Mouse (Mus musculus) erythroblast, adult 5-6 weeks (primary cell): ENCODE results near the gene Vps54. TPM values are rescaled to one million over a fixed set of nuclear protein-coding genes. Genes with fewer than 3 reads are reported as not detected.

Source experiments
- ATAC-seq: replicated peaks from 2 replicates; pipeline ENCODE4 v1.8.0; 2016; ENCODE audit warnings: moderate number of reproducible peaks, mild to moderate bottlenecking, moderate TSS enrichment, inconsistent platforms; ENCODE audit not compliant: poor library complexity, low FRiP score, severe bottlenecking
- total RNA-seq, 2 experiments: library from RNA; stranded (forward) in 1 of 2; stranded (reverse) in 1 of 2; fragments of 150-400 nt in 1 of 2; fragments of 200-764, 138-1000 nt in 1 of 2; gene quantifications; 2 replicates each; pipeline versions ENCODE4 v1.2.3 to v1.2.4; 2015 to 2017; ENCODE audit warnings: low replicate concordance in 2 of 2

The Vps54 gene
- total RNA-seq, 2 experiments from 2014 or later: 19.5 to 22.7 TPM

GRCm38 (mm10) chr11:21326770-21327169 lies 87.7 kb downstream of the Vps54 start:
- 0 out of 2 replicates have a peak, but pooled peaks have one; percentile 53 for ATAC-seq

- ATAC-seq: no peak
Observed at GRCm38 (mm10) chr11:21327486-21327885, 88.4 kb downstream of the Vps54 start.

DNA sequence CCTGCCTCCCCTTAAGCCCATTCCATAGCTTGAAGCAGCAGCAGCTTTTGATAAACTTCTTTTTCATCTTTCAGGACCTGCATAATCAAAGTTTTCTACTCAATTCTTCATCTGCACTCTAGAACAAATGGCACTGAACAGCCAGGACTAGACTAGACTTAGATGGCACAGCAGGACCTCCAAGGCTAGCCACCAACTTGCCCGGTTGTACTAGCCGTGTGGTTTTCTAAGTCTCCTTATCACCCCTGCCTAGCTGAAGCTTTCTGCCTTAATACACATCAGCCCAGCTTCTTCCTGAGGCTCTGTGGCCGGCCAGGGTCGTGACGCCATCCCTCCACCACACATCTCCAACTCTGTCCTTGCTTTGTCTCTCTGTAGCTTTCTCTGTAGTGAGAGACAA lies 89.1 kb downstream of the Vps54 start:
- ATAC-seq: no peak

DNA sequence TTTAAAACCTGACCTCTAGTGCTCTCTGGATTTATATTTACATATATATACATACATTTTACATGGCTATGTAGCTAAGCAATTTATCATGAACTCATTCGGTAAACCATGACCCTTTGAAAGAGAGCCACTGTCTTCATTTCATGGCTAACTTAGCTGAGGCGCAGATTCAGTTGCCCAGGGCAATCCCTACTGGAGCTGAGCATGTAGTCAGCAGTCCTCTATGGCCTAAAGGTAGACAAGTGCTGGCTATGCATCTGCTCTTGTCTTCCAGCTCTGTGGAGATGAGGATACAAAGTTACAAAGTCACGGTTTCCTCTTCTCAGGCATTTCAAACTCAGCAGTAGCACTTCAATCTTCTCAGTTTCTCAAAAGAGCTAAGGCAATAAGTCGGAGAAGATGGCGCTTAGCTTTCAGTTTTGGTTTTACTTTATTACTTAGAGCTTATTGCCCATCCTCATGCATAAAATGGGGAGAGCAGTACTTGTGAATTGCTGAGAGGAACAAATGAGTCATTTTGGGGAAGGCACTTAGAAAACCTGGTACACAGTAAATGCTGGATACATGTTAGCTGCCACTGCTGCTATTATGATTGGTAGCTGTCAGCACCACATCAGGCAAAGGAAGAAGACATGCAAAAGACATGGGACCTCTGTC lies 93.7 kb downstream of the Vps54 start:
- ATAC-seq: no peak

DNA sequence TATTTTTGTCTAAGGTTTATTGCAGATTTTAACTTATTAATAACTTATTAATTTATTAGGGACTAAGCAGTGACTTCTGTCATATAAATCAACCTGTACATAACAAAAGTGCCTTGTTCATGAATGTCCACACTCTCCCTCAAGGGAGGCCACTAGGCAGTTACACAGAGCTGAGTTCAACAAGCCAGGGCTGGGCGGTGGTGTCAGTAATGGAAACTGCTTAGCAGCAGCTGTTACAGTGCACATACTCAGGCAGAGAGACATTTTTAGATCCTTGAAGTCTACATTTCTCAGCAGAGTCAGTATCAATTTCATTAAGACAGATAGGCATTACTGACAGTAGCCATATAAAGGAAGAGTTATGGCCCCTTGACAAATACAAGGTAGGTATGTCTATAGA lies 98.8 kb downstream of the Vps54 start:
- ATAC-seq: no peak

GRCm38 (mm10) chr11:21339088-21339487 lies 100.0 kb downstream of the Vps54 start:
- no peak for ATAC-seq

- ATAC-seq: no peak
Observed at GRCm38 (mm10) chr11:21343490-21343889, 104.4 kb downstream of the Vps54 start.

GRCm38 (mm10) chr11:21346020-21346419 lies 106.9 kb downstream of the Vps54 start:
- no peak for ATAC-seq

DNA sequence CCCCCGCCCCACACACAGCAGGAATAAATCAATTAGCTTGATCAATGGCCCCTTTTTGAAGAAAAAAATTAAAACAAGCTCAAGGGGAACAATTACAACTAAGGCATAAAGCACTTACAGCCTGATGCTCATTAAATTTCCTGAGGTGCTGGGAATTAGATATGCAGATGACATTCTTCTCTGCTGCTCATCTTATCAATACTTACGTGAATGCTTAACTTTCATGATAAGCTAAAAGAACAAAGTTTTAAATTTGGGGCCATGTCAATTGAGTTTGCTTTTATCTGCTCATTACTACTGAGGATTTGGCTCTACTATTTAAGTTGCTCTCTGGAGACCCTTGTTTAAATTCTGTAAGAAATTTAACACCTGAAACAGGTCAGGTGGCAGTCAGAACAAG lies 109.8 kb downstream of the Vps54 start:
- no peak for ATAC-seq

DNA sequence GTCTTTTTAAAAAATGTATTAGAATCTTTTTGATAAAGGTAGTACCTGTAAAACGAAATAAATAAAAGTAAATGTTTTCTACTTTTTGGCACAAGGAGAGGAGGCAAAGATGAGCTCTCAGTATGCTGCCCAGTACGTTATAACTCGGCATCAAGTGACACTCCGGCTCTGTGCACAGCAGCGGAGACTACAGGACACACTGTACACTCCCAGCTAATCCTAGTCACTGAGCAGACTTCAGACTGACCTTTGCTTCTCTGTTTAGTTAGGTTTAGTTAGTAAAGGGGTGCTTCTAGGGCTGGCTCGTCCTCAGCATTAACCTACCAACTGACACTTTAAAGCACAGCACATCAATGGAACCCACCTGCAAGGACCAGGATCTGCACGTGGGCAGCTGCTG lies 112.2 kb downstream of the Vps54 start:
- ATAC-seq: no peak

GRCm38 (mm10) chr11:21363144-21363940 lies 124.3 kb downstream of the Vps54 start:
- no peak for ATAC-seq

GRCm38 (mm10) chr11:21368466-21368865 lies 129.4 kb downstream of the Vps54 start:
- no peak for ATAC-seq

GRCm38 (mm10) chr11:21369248-21370016 lies 130.4 kb downstream of the Vps54 start:
- ATAC-seq: no peak

DNA sequence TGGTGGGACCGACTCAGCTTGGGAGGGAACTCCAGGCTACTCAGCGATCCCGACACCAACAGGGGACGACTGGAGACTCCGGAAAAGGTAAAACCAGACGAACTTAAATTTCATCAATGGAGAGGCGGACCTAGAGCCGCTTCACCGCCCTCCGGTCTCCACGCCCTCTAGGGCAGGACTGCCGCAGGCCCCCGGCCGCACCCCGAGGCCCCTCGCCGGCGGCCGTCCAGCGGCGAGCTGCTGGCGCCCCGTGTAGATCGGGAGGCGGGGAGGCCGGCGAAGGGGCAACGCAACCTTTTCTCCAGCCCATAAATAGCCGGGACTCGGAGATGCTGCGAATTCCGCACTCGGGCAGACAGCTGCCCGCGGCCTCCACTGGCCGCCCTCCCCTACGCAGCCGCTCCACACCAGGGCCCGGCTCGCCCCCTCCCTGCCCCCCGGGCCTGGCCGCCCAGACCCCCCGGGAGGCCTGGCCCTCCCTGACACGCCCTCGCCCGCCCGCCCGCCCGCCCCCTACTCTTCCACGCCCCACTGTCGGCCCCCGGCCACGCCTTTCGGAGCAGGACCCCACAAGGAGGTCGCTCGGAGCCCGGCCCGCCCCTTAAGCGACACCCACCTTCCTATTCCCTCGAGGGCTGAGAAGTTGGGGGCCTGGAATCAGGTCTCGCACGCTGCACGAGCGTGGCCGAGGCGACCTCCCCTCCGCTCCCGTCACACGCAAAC lies 131.5 kb downstream of the Vps54 start:
- peak; percentile 50 for ATAC-seq

Other genes starting within 250 kb of the Vps54 start
- gene Peli1, start 148.0 kb upstream of the Vps54 start, total RNA-seq (2015; ENCODE audit: low replicate concordance): 17.5 and 28.0 TPM in 2 replicates
- gene Peli1, start 148.0 kb upstream of the Vps54 start, total RNA-seq (2017; ENCODE audit: low replicate concordance): 26.2 and 28.4 TPM in 2 replicates
- gene Ugp2, start 131.9 kb downstream of the Vps54 start, total RNA-seq (2015; ENCODE audit: low replicate concordance): 25.7 and 51.9 TPM in 2 replicates
- 16.0 and 27.5 TPM in 2 replicates for gene Ugp2, start 131.9 kb downstream of the Vps54 start, total RNA-seq (2017; ENCODE audit: low replicate concordance)